ENCODE assay signal across 15 mouse cellular contexts in the genomic region with DNA sequence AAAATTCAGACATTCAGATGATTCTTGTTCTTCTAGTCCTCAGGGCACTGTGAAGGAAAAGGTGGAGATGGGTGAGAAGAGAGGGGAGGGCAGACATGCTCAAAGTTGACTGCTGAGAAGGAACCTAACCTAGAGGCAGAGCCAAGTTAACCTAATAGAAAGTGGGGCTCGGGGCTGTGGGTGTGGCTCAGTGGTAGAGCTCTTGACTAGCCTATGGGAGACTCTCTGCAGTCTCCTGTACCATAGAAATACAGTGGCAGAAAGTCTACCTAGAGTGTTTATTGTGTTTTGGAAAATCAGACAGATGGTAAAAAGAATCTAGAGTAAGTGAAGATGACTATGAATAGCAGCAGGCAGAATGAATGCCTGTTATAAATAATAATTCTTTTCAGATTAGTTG. TPM values are rescaled to one million over a fixed set of nuclear protein-coding genes. Genes with fewer than 3 reads are reported as not detected.
DNase-seq lines count a peak whose midpoint lies in the region; ATAC-seq and TF ChIP-seq lines count a peak whose summit lies in the region.
"Had no signal": no experiment of that assay in that cellular context is flagged by ENCODE, and none has a peak within 500 bp of the region (broad histone marks: within the 10 kb centered on the region; RNA-seq: fewer than 3 reads in every experiment).

No protein-coding gene starts in this region.

- no peak for DNase-seq in heart, postnatal 14 days
- no peak for DNase-seq in liver, embryonic 11.5 days (ENCODE audit: low spot score)
- no peak for DNase-seq in liver, postnatal 0 days
- DNase-seq in cerebellum, postnatal 25 days, result no peak
- no peak for DNase-seq in testis, postnatal 10 days (ENCODE audit: low spot score)
- DNase-seq: forebrain, postnatal 0 days; kidney, postnatal 10 days had no signal

- ATAC-seq in heart, embryonic 13.5 days (ENCODE audit: extremely low read depth, insufficient number of reproducible peaks, low FRiP score, low TSS enrichment), result no peak
- ATAC-seq in liver, embryonic 11.5 days (replicated peaks; ENCODE audit: low FRiP score), result peak; percentile 52
- ATAC-seq in liver, postnatal 0 days, result no peak
- no peak for ATAC-seq in limb, embryonic 13.5 days (ENCODE audit: low FRiP score, low read depth)
- ATAC-seq in megakaryocyte progenitor cell, adult 5-6 weeks (replicated peaks; ENCODE audit: poor library complexity), result peak; percentile 48; the same call in 1 of the 2 replicates
- ATAC-seq: intestine, postnatal 0 days had no signal

- TF ChIP-seq EP300 in liver, postnatal 0 days (IDR thresholded peaks at IDR 0.05; ENCODE audit: low read depth), result no peak

- H3K27me3 ChIP-seq in heart, embryonic 13.5 days (replicated peaks), result no peaks in the 10 kb centered on the region
- H3K27me3 ChIP-seq in liver, embryonic 11.5 days (replicated peaks; ENCODE audit: control insufficient read depth, insufficient read depth, low read length), result no peaks in the 10 kb centered on the region
- no peaks in the 10 kb centered on the region for H3K27me3 ChIP-seq in liver, postnatal 0 days (ENCODE audit: insufficient read depth, low read length)
- H3K27me3 ChIP-seq in limb, embryonic 13.5 days, result no peaks in the 10 kb centered on the region
- H3K27me3 ChIP-seq: hindbrain, embryonic 15.5 days; midbrain, embryonic 12.5 days had no signal

- TF ChIP-seq CTCF in liver, postnatal 0 days (IDR thresholded peaks at IDR 0.05; ENCODE audit: low read depth), result no peak

- no peak overlapping the region for H3K4me3 ChIP-seq in heart, embryonic 13.5 days
- H3K4me3 ChIP-seq in liver, embryonic 11.5 days (ENCODE audit: low read depth, low read length), result no peak overlapping the region
- H3K4me3 ChIP-seq in liver, postnatal 0 days (ENCODE audit: low read depth, low read length), result no peak overlapping the region
- no peak overlapping the region for H3K4me3 ChIP-seq in limb, embryonic 13.5 days
- H3K4me3 ChIP-seq: hindbrain, embryonic 15.5 days; midbrain, embryonic 12.5 days had no signal

- peak overlapping the region; percentile 16 for H3K27ac ChIP-seq in heart, embryonic 13.5 days (replicated peaks)
- H3K27ac ChIP-seq in liver, embryonic 11.5 days (ENCODE audit: low read depth, low read length), result peak overlapping the region; percentile 67
- no peak overlapping the region for H3K27ac ChIP-seq in liver, postnatal 0 days (ENCODE audit: low read depth)
- 0 out of 2 replicates have a peak overlapping the region, but pooled peaks have one; percentile 6 for H3K27ac ChIP-seq in limb, embryonic 13.5 days
- H3K27ac ChIP-seq: hindbrain, embryonic 15.5 days; midbrain, embryonic 12.5 days had no signal

- H3K4me2 ChIP-seq in heart, embryonic 13.5 days, result peak overlapping the region; percentile 34; the same call in 1 of the 2 replicates
- H3K4me2 ChIP-seq in liver, embryonic 11.5 days, result peak overlapping the region; percentile 40
- H3K4me2 ChIP-seq in liver, postnatal 0 days (ENCODE audit: low read depth, low read length), result no peak overlapping the region
- H3K4me2 ChIP-seq in limb, embryonic 13.5 days (replicated peaks), result no peak overlapping the region
- H3K4me2 ChIP-seq: hindbrain, embryonic 15.5 days had no signal

- 0 out of 2 replicates have a peak overlapping the region, but pooled peaks have one; percentile 33 for H3K9ac ChIP-seq in heart, embryonic 13.5 days
- no peak overlapping the region for H3K9ac ChIP-seq in liver, embryonic 11.5 days (ENCODE audit: low read depth, low read length)
- H3K9ac ChIP-seq in liver, postnatal 0 days (replicated peaks), result no peak overlapping the region
- no peak overlapping the region for H3K9ac ChIP-seq in limb, embryonic 13.5 days
- H3K9ac ChIP-seq: forebrain, postnatal 0 days; hindbrain, embryonic 15.5 days; midbrain, embryonic 12.5 days had no signal

- 29% methylated on average over 1 of the region's 1 CpGs for WGBS in heart, embryonic 13.5 days
- 29% methylated on average over 1 of the region's 1 CpGs for WGBS in liver, embryonic 11.5 days
- 43% methylated on average over 1 of the region's 1 CpGs for WGBS in liver, postnatal 0 days (ENCODE audit: insufficient replicate concordance)
- 68% methylated on average over 1 of the region's 1 CpGs for WGBS in limb, embryonic 13.5 days

- no peaks in the 10 kb centered on the region for H3K9me3 ChIP-seq in heart, embryonic 13.5 days
- no peaks in the 10 kb centered on the region for H3K9me3 ChIP-seq in liver, embryonic 11.5 days (ENCODE audit: control insufficient read depth, low read length)
- H3K9me3 ChIP-seq in liver, postnatal 0 days (ENCODE audit: low read length), result no peaks in the 10 kb centered on the region
- H3K9me3 ChIP-seq in limb, embryonic 13.5 days, result no peaks in the 10 kb centered on the region
- H3K9me3 ChIP-seq: hindbrain, embryonic 15.5 days; midbrain, embryonic 12.5 days had no signal

- H3K4me1 ChIP-seq in heart, embryonic 13.5 days, result peaks cover 61% of the 10 kb centered on the region
- peaks cover 14% of the 10 kb centered on the region for H3K4me1 ChIP-seq in liver, embryonic 11.5 days (replicated peaks; ENCODE audit: control insufficient read depth, insufficient read depth, low read length)
- H3K4me1 ChIP-seq in liver, postnatal 0 days (ENCODE audit: insufficient read depth), result peaks cover 3% of the 10 kb centered on the region
- peaks cover 31% of the 10 kb centered on the region for H3K4me1 ChIP-seq in limb, embryonic 13.5 days
- H3K4me1 ChIP-seq: hindbrain, embryonic 15.5 days had no signal

- intact Hi-C loops in heart, postnatal 14 days (cut with DNase I), result no loop called here

- no peaks in the 10 kb centered on the region for H3K36me3 ChIP-seq in heart, embryonic 13.5 days
- no peaks in the 10 kb centered on the region for H3K36me3 ChIP-seq in liver, embryonic 11.5 days (ENCODE audit: control insufficient read depth, insufficient read depth, low read length)
- H3K36me3 ChIP-seq in liver, postnatal 0 days (replicated peaks; ENCODE audit: insufficient read depth, low read length), result no peaks in the 10 kb centered on the region
- no peaks in the 10 kb centered on the region for H3K36me3 ChIP-seq in limb, embryonic 13.5 days
- H3K36me3 ChIP-seq: hindbrain, embryonic 15.5 days; midbrain, embryonic 12.5 days had no signal

RNA-seq across cellular contexts. Expression of a gene that starts 1.3 kb away (rescaled TPM):
- polyA plus RNA-seq in heart, embryonic 13.5 days (2015; fragmentation: Nextera tagmentation; extraction: Ambion mirVana), result 0.04 and 0.18 TPM in 2 replicates
- not detected for total RNA-seq in heart, postnatal 14 days (2021)
- 0.08 and 0.17 TPM in 2 replicates for polyA plus RNA-seq in liver, embryonic 11.5 days (2014; fragmentation: Nextera tagmentation; extraction: Ambion mirVana)
- 0.05 TPM in 1 of 2 replicates, not detected in the other for polyA plus RNA-seq in liver, postnatal 0 days (2015; fragmentation: Nextera tagmentation; extraction: Ambion mirVana)
- polyA plus RNA-seq in limb, embryonic 13.5 days (2015; fragmentation: Nextera tagmentation; extraction: Ambion mirVana), result 0.18 and 0.31 TPM in 2 replicates
- total RNA-seq in megakaryocyte progenitor cell, adult 5-6 weeks (2015), result not detected in 2 replicates
- total RNA-seq in megakaryocyte progenitor cell, adult 5-6 weeks (2017), result not detected in 2 replicates
- total RNA-seq: forebrain, postnatal 0 days; gastrocnemius, adult 8-10 months; layer of hippocampus, adult 8-10 months had no signal
- polyA plus RNA-seq: forebrain, postnatal 0 days; intestine, postnatal 0 days had no signal

Comparison
In these comparisons a context has a peak if more than half of its experiments do, and no peak if none do; other contexts are left out.
1. ATAC-seq: peak in liver, embryonic 11.5 days (single experiment) and megakaryocyte progenitor cell, adult 5-6 weeks (single experiment); none in heart, embryonic 13.5 days (single experiment), liver, postnatal 0 days (single experiment) and limb, embryonic 13.5 days (single experiment).
2. H3K4me2 ChIP-seq: peak in heart, embryonic 13.5 days (single experiment) and liver, embryonic 11.5 days (single experiment); none in liver, postnatal 0 days (single experiment) and limb, embryonic 13.5 days (single experiment).